Mouse (Mus musculus): ENCODE results near the gene Maneal.
A peak's percentile ranks its signal among the peaks of the same experiment; 100 is the strongest.

Gene Maneal

DNA sequence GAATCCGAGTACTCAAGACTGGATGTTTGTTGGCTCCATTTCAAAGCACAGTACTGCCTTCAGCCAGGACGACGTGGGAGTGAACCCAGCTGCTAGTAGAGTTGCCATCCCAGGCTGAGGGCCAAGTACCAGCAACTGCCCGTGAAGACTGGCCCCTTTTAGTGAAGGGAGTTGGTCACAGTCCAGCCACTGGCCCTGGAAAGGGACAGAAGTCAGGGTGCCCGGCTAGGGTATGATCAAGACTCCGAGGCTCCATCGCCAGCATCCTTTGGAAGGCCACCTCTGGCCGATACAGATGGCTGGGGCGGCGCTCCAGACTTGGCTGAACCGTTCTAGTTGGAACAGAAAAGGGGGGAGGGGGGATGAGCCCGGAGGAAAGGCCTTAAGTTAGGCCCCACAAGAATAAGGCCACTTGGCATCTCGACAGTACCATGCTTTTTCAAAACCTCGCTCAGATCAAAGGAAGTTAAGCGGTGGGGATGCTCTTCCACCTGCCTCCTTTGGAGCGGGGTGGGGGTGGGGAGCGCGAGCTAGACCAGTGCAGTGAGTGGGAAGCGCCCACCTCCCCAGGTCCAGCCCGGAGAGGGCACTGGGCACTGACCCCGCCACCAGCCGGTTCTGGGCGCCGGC lies 12.2 kb downstream of the Maneal start:
- DNase-seq (ENCODE audit: low read depth, low spot score) = peak; percentile 19

DNA sequence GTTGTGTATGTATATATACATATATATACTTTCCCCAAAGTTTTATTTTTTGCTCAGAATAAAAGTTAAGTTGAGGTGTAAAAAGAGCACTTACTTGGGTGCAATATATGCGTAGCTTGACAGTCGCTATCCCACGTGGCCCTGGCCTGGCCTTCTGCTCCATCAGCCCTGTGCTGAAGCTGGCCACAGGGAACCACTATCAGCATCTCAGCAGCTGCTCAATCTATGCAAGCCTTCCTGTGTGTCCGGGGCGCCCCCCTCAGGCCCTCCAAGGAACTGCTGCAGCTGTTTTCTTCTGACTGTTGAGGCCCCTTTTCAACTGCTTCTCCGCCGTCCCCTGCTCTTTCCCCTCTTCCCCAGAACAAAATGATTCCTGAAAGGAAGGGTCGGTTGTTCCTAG lies 14.4 kb downstream of the Maneal start:
- peak; percentile 64 for DNase-seq (ENCODE audit: low read depth, low spot score)

DNA sequence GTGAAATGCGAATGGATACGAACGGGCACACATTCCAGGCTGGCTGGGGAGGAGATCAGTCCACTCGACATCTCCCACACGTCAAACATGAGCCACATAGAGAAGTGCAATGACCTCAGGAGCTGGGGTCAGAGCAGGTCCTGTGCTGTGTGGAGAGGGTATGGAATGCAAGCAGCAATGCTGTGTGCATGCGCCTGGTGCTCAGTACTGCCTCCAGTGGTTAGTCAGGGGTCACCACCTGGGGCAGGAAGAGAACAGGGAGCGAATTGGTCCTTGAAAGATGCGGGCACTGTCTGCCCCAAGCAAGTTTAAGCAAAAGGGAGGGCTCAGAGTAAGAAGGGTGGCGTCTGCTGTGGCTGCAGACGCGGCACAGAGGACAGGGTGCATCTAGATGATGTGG lies 18.5 kb downstream of the Maneal start:
- DNase-seq (ENCODE audit: low read depth, low spot score) = no peak

DNA sequence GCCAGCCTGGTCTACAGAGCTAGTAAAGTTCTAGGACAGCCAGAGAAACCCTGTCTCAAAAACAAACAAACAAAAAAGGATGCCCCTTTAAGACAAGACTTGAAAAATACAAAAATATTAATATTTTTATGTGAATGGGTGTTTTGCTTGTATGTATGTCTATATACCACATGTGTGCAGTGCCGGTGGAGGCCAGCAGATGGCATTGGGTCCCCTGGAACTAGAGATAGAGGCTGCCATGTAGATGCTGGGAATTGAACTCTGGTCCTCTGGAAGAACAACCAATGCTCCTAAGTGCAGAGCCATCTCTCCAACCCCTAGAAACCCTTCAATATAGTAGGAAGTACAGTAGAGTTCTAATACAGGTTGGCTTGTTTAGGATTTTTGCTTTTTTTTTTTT lies 21.0 kb downstream of the Maneal start:
- DNase-seq (ENCODE audit: low read depth, low spot score) = no peak

DNA sequence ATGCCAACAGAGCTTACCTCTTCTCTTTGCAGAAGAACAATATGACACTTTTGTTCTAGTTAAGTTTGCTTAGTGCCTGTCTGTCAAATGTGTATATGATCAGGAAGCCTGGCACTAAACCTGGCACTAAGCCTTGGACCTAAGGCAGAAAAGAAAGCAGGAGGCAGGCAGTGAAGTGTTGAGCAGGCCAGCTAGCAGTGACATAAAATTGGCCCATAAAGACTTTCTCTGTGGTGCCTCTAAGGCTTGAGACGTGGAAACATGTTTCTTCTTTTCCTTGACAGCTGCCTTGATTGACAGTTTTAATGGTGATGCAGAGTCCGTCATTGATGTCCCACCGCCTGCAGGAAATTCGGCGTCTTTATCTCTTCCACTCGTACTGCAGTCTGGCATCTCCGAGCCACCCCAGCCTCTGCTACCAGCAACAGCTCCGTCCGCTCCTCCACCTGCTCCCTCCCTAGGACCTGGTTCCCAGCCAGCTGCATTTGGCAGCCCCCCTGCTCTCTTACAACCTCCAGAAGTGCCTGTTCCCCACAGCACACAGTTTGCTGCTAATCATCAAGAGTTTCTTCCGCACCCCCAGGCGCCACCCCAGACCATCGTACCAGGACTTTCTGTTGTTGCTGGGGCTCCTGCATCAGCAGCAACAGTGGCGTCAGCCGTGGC lies 23.8 kb downstream of the Maneal start:
- DNase-seq (ENCODE audit: low read depth, low spot score) = no peak

DNA sequence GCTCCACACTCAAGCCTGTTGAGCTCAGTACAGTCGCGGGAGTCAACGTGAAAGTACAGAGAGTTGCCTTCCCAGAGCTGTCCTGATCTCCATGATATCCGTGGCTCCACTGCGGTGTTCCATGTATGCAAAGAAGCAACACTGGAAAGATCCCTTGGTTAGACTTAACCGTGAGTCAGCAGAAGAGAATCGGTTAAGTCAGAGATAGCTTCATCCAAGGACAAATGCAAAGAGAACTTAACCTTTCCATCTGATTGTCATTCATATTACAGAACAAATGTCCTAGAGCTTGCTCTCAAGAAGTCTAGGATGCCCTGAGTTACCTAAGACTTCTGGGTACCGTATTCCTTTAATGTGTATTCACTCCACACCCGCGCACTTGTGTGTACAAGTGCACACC lies 29.2 kb downstream of the Maneal start:
- no peak for DNase-seq (ENCODE audit: low read depth, low spot score)

DNA sequence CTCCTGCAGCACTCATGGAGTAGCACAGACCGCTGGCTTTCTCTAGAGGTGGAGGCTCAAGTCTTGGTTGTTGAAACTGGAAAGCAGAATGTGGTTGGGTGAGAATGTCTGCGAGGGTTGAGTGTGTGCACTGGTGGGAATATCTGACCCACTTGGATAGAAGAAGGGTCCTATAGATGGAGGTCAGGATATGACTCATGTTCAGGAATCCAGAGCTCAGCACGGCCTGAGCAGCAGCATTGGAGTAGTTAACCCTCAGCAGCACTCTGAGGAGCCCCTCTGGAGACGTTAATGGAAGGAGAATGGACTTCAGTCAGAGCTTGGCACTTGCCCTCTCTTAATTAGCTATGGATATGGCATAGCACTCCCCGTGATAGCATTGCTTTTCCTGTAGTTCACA lies 32.3 kb downstream of the Maneal start:
- no peak for DNase-seq (ENCODE audit: low read depth, low spot score)

DNA sequence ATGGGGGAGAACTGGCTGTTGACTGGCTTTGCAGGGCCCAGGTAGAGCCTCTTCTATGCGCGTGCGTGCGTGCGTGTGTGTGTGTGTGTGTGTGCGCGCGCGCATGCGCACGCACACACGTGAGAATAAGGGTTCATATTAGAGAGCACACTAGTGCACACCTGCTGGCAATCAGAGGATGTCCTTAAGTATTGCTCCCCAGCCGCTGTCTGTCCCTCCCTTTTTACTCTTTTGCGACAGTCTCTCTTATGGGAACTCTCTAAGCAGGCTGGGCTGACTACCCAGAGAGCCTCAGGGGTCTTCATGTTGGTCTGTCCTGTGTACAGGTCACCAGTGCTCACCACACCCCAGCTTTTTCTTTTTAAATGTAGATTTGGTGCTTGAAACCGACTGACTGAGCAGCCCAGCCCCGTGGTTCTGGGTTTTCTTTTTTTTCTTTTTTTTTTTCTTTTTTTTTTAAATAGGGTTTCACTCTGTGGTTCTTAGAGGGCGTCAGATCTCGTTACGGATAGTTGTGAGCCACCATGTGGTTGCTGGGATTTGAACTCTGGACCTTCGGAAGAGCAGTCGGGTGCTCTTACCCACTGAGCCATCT lies 36.5 kb downstream of the Maneal start:
- no peak for DNase-seq (ENCODE audit: low read depth, low spot score)

DNA sequence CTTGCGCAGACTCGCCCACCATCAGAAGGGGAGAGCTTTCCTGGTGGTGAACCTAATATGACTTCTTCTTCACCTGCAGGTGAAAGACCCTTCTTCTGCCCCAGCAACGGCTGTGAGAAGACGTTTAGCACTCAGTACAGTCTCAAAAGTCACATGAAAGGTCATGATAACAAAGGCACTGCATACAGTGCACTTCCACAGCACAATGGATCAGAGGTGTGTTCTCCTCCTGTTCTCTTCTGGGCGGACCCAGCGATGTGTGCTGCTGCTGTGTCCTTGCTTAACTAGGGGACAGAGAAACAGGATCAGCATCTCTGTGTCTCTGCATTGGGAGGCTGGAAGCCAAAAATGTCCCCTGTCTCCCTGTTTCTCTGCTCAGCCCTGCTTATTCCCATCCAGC lies 37.0 kb downstream of the Maneal start:
- no peak for DNase-seq (ENCODE audit: low read depth, low spot score)

DNA sequence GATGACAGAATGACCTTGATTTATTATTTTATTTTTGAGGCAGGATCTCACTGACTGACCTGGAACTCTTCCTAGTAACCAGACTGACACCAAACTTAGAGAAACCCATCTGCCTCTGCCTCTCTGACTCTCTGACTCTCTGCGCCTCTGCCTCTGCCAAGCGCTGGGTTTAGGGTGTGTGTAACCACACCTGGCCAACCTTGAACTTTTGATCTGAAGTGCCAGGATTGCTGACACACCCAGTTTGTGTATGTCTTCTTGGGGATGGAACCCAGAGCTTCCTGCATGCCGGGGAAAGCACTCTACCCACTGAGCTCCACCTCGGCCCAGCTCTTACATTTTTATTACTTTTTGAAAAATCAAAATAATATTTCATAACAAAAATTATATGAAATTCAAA lies 43.1 kb downstream of the Maneal start:
- no peak for DNase-seq (ENCODE audit: low read depth, low spot score)

DNA sequence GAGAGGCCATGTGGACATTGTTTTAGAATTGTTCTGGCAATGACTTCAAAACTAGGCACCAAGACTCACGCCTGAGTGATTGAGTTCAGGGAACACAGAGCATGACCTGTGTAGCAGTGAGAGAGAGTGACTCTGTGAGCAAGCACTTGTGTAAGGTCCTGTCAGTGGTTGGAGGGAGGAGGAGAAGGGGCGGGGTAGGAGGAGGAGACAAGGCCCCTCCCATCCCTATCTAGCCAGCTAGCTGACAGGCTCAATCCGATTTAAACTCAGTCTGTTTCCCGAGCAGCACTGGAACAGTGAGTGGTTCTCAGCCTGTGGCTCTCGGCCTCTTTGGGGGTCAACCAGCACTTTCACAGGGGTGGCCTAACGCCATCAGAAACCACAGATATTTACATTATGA lies 44.2 kb downstream of the Maneal start:
- DNase-seq (ENCODE audit: low read depth, low spot score) = peak; percentile 44

DNA sequence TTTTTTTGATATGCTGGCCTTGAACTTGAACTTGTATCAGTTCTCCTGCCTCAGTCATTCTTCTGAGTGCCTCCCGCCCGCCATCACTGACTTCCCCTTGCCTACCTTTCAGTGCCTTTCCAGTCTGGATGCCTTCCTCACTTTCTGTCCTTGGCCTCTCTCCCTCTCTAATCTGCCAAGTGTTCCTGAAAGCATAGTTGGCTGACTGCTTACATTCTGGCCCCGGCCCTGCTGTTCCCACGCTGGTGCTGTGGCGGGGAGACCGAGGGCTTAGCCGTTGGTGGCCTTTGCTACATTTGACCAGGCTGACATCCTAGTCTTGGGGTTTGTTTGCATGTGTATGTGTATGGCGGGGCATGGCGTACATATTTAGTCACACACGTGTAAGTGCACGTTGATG lies 46.1 kb downstream of the Maneal start:
- DNase-seq (ENCODE audit: low read depth, low spot score) = no peak

DNA sequence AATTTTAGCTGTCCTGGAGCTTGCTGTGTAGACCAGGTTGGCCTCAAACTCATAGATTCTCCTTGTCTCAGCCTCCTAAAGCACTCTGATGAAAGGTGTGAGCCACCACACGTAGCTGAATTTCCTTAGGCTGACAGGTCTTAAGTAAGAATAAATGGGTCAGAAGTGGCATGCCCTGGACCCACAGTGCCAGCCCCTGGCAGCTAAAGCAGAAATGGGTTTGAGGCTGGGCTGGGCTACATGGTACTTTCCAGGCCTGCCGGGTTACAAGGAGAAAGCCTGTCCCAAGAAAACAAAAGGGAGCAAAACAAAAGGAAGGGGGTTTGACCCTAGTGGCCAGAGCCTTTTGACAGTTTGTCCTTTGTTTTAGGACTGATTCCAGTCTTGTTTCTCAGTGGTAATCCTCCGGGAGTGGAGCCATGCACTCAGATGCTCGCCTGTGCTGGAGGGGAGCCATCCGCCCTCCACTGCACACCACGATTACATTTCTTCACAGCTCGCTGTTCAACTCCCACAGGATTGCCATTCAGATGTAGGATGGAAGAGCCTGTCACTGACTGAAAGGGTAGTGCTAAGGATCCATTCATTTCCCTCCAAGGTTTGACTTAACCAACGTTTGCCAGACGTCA lies 50.5 kb downstream of the Maneal start:
- DNase-seq (ENCODE audit: low read depth, low spot score) = no peak

DNA sequence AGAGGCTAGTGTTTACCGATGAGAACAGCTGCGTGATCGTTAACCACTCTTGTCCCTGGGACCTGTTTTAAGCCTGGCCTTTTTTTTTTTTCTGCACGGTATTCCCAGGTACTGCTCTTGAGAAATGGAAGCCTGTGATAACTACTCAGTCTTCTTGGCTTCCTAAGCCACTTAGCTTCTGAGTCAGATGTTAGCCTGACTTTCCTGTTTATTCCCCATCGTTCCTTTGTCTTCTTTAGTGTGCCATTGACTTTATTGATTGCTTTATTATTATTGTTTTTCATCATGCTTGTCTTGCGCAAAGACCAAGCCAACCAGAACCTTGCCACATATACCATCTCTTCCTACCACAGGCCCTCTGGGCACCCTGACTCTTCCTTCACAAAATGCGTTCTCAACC lies 51.9 kb downstream of the Maneal start:
- no peak for DNase-seq (ENCODE audit: low read depth, low spot score)

DNA sequence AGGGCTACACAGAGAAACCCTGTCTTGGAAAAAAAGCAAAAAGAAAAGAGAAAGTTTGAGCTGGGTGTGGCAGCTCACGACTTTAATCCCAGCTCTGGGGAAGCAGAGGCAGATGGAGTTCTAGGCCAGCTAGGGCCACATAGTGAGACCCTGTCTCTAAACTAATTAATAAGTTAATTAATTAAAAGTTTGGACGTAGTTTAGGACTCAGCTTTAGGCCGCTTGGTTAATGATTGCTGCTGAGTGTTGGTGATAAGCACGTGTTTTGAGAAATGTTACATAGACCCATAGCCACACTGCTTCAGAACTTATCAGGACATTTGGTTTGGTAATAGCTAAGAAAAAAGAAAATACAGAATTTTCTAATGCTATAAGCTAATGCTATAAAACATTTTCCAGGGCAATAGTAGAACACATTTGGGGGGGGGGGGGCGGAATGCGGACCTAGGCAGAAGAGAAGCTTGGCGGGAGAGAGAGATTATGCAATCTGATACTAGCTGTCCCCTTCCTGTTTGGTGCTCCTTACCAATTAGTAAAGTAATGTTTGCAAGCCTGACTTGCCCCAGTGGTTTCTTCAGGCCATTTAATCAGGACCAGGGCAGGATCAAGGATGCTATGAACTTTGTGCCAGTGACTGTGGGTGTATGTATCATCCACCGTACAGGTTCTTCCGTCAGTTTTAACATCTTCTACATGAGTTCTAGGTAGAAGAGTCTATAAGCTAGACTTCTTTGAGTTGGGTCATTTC lies 52.7 kb downstream of the Maneal start:
- DNase-seq (ENCODE audit: low read depth, low spot score) = no peak

DNA sequence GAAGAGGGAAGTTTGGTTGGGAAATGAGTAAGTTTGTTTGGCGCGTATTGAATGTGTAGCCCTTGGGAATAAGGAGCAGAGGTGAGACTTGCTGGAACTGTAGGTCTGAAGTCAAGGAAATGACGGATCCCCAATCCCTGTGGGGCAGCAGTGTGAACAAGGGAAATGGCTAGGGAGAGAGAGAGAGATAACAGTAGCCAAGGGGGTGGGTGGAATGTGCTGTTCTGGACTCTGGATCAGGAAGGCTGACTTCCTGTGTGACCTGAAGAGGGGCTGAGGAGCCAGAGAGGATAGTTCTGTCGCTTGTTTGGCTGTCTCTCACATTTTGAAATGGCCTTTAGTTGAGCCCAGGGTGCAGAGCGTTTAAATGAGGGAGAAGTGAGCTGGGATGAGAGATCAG lies 53.5 kb downstream of the Maneal start:
- DNase-seq (ENCODE audit: low read depth, low spot score) = no peak
